Mouse (Mus musculus) CH12.LX (cell line): ENCODE results near the gene Mutyh. TPM values are rescaled to one million over a fixed set of nuclear protein-coding genes. Genes with fewer than 3 reads are reported as not detected.

ENCODE experiments used
- DNase-seq: peaks from one replicate; pipeline ENCODE4 v3.0.0-alpha.2; 2013; ENCODE audit errors: extremely low read depth
- H3K27ac ChIP-seq: 2 replicates; pipeline ENCODE4 v1.5.1; 2012; ENCODE audit warnings: low read depth, mild to moderate bottlenecking, control low read depth, moderate library complexity; ENCODE audit not compliant: insufficient read depth
- H3K27me3 ChIP-seq: replicated peaks from 2 replicates; pipeline ENCODE3; 2012; ENCODE audit warnings: inconsistent platforms
- H3K36me3 ChIP-seq, 2 experiments: replicated peaks in 1 of 2; 2 replicates each; pipeline versions ENCODE3 to v1.6.1; 2012; ENCODE audit warnings: inconsistent platforms in 1 of 2, low read length in 1 of 2, mild to moderate bottlenecking in 1 of 2, mixed read lengths in 1 of 2, moderate library complexity in 1 of 2; ENCODE audit not compliant: control insufficient read depth in 1 of 2, insufficient read depth in 1 of 2
- H3K4me1 ChIP-seq, 2 experiments: 2 replicates each; pipeline ENCODE4 v1.6.1; 2012; ENCODE audit warnings: inconsistent platforms in 1 of 2, moderate library complexity in 1 of 2; ENCODE audit not compliant: insufficient read depth in 2 of 2, control insufficient read depth in 1 of 2
- H3K4me2 ChIP-seq: 2 replicates; pipeline ENCODE4 v1.6.1; 2012; ENCODE audit warnings: low read depth, mild to moderate bottlenecking, control low read depth; ENCODE audit not compliant: poor library complexity, insufficient read depth, severe bottlenecking
- H3K4me3 ChIP-seq, 3 experiments: fragments of 150-350 bp in 1 of 3; sonication (generic) in 1 of 3; replicated peaks in 1 of 3; 2 replicates each; pipeline versions ENCODE3 to v1.5.1; 2011 to 2012; ENCODE audit warnings: low read depth in 2 of 3, low read length in 2 of 3, mild to moderate bottlenecking in 2 of 3, moderate library complexity in 2 of 3, control low read depth in 1 of 3, improper control_type of control experiment in 1 of 3, inconsistent platforms in 1 of 3, mixed read lengths in 1 of 3; ENCODE audit not compliant: poor library complexity in 1 of 3
- H3K79me2 ChIP-seq: replicated peaks from 2 replicates; pipeline ENCODE4 v1.6.1; 2012; ENCODE audit warnings: mild to moderate bottlenecking, moderate library complexity; ENCODE audit not compliant: control insufficient read depth, poor library complexity, insufficient read depth, severe bottlenecking; ENCODE audit errors: extremely low read depth
- H3K9ac ChIP-seq: 2 replicates; pipeline ENCODE4 v1.6.1; 2012; ENCODE audit warnings: low read depth, mild to moderate bottlenecking, control low read depth, moderate library complexity; ENCODE audit not compliant: insufficient read depth
- H3K9me3 ChIP-seq: replicated peaks from 2 replicates; pipeline ENCODE3; 2012; ENCODE audit warnings: low read length, inconsistent platforms, mixed read lengths
- BHLHE40 ChIP-seq: IDR thresholded peaks from 2 replicates; pipeline ENCODE4 v1.6.1; 2011; ENCODE audit warnings: mild to moderate bottlenecking, low read depth, low read length, improper control_type of control experiment
- CHD2 ChIP-seq: IDR thresholded peaks from 2 replicates; pipeline ENCODE4 v1.6.1; 2011; ENCODE audit warnings: low read length, improper control_type of control experiment
- ELF1 ChIP-seq: IDR thresholded peaks from 2 replicates; pipeline ENCODE4 v1.6.1; 2014; ENCODE audit warnings: low read depth, mild to moderate bottlenecking, inconsistent platforms, low read length, improper control_type of control experiment
- ETS1 ChIP-seq: conservative IDR thresholded peaks from 2 replicates; pipeline ENCODE4 v1.6.1; 2012; ENCODE audit warnings: low read depth, mild to moderate bottlenecking, inconsistent platforms, low read length, improper control_type of control experiment, moderate library complexity
- GABPA ChIP-seq: IDR thresholded peaks from 2 replicates; pipeline ENCODE4 v1.6.1; 2012; ENCODE audit warnings: low read depth, low read length, improper control_type of control experiment, inconsistent platforms; ENCODE audit not compliant: insufficient replicate concordance
- MAFK ChIP-seq: IDR thresholded peaks from 2 replicates; pipeline ENCODE4 v1.6.1; 2011; ENCODE audit warnings: low read length, improper control_type of control experiment; ENCODE audit not compliant: insufficient replicate concordance
- MAX ChIP-seq: IDR thresholded peaks from 2 replicates; pipeline ENCODE4 v1.6.1; 2011; ENCODE audit warnings: low read length, improper control_type of control experiment
- MYC ChIP-seq: IDR thresholded peaks from 2 replicates; pipeline ENCODE4 v1.6.1; 2011; ENCODE audit warnings: low read depth, mild to moderate bottlenecking, improper control_type of control experiment, low read length
- PAX5 ChIP-seq: IDR thresholded peaks from 2 replicates; pipeline ENCODE4 v1.6.1; 2012; ENCODE audit warnings: low read length, inconsistent platforms, mixed read lengths
- POLR2A ChIP-seq: IDR thresholded peaks from 2 replicates; pipeline ENCODE4 v1.6.1; 2011; ENCODE audit warnings: low read depth, mild to moderate bottlenecking, improper control_type of control experiment, low read length
- POLR2AphosphoS2 ChIP-seq: IDR thresholded peaks from 2 replicates; pipeline ENCODE4 v1.6.1; 2011; ENCODE audit warnings: low read depth, low read length, improper control_type of control experiment
- RCOR1 ChIP-seq: conservative IDR thresholded peaks from 2 replicates; pipeline ENCODE4 v1.6.1; 2012; ENCODE audit warnings: low read depth, mild to moderate bottlenecking, inconsistent platforms, low read length, improper control_type of control experiment
- SIN3A ChIP-seq: IDR thresholded peaks from 2 replicates; pipeline ENCODE4 v1.6.1; 2012; ENCODE audit warnings: low read length, improper control_type of control experiment, inconsistent platforms
- SMC3 ChIP-seq: IDR thresholded peaks from 2 replicates; pipeline ENCODE4 v1.6.1; 2011; ENCODE audit warnings: low read depth, low read length, improper control_type of control experiment
- TCF12 ChIP-seq: IDR thresholded peaks from 2 replicates; pipeline ENCODE4 v1.6.1; 2014; ENCODE audit warnings: low read depth, mild to moderate bottlenecking, inconsistent platforms, low read length, improper control_type of control experiment
- UBTF ChIP-seq: IDR thresholded peaks from 2 replicates; pipeline ENCODE4 v1.6.1; 2012; ENCODE audit warnings: low read depth, mild to moderate bottlenecking, inconsistent platforms, low read length, improper control_type of control experiment, moderate library complexity
- USF1 ChIP-seq: IDR thresholded peaks from 2 replicates; pipeline ENCODE4 v1.6.1; 2014; ENCODE audit warnings: low read depth, mild to moderate bottlenecking, inconsistent platforms, low read length, improper control_type of control experiment
- ZC3H11A ChIP-seq: IDR thresholded peaks from 2 replicates; pipeline ENCODE4 v1.6.1; 2012; ENCODE audit warnings: low read depth, mild to moderate bottlenecking, inconsistent platforms, low read length, improper control_type of control experiment
- ZKSCAN1 ChIP-seq: IDR thresholded peaks from 2 replicates; pipeline ENCODE4 v1.6.1; 2012; ENCODE audit warnings: low read depth, inconsistent platforms, low read length, improper control_type of control experiment, borderline replicate concordance
- dilution Hi-C: fragments of 300-500 bp; cut with MboI; formaldehyde crosslinking; loops from 2 replicates; pipeline ENCODE4 v1.14.3; 2020; ENCODE audit warnings: low sequenced_read_pairs; ENCODE audit not compliant: extremely low pct_unique_long_range_greater_than_20kb, extremely low pct_ligation_motif_present
- in situ Hi-C: fragments of 300-500 bp; cut with MboI; formaldehyde crosslinking; loops from 3 replicates; pipeline ENCODE4 v1.14.3; 2019; ENCODE audit warnings: low sequenced_read_pairs, low pct_ligation_motif_present, low pct_unique_long_range_greater_than_20kb, mixed read lengths
- polyA plus RNA-seq: library from polyadenylated mRNA; unstranded; fragments of >175 nt; gene quantifications from 2 replicates; pipeline ENCODE4 v1.2.1, GENCODE M21; 2012; ENCODE audit warnings: low read depth; ENCODE audit not compliant: insufficient read length
- total RNA-seq, 2 experiments: library from RNA; depleted of rRNA; stranded (reverse); fragments of 300-350 nt in 1 of 2; fragments of >200 nt in 1 of 2; gene quantifications; 2 replicates each; pipeline ENCODE4 v1.2.3; 2012 to 2014

Gene Mutyh
- total and polyA plus RNA-seq, 3 experiments, result 12.1 to 13.1 (median 12.5) TPM

GRCm38 (mm10) chr4:116817486-116817885 is 10.0 kb downstream of the Mutyh start:
- Histone ChIP-seq H3K36me3 (peaks cover 13 to 68% of the 10 kb centered on the region in 2 experiments), H3K9ac (no peak overlapping the region), H3K79me2 (no peaks in the 10 kb centered on the region), H3K9me3 (no peaks in the 10 kb centered on the region), H3K4me2 (no peak overlapping the region), H3K27me3 (no peaks in the 10 kb centered on the region), H3K4me1 (no peaks in the 10 kb centered on the region; a peak in 1 of 4 replicates), H3K27ac (no peak overlapping the region), H3K4me3 (no peak overlapping the region)
- dilution Hi-C loops (no loop called here), in situ Hi-C loops (loop anchor here (25.0 kb wide), 1 partner anchor 655 kb away; the partner anchor contains the start of genes 1700042G07Rik, Gm49337, Lurap1 and Tspan1)
- no peak for DNase-seq
- TF ChIP-seq PAX5 (no peak), UBTF (no peak), SMC3 (no peak), ZKSCAN1 (no peak)

- H3K36me3 ChIP-seq, result peaks cover 13 to 52% of the 10 kb centered on the region in 2 experiments
These were observed 12.7 kb downstream of the Mutyh start for GRCm38 (mm10) chr4:116819968-116820901.

More at GRCm38 (mm10) chr4:116819968-116820901, 12.7 kb downstream of the Mutyh start:
- H3K4me2 ChIP-seq, result no peak overlapping the region
- DNase-seq, result no peak
- H3K27ac ChIP-seq, result no peak overlapping the region
- peaks cover 4 to 12% of the 10 kb centered on the region in 2 experiments for H3K4me1 ChIP-seq
- dilution Hi-C loops (no loop called here), in situ Hi-C loops (loop anchor here (5.0 to 25.0 kb wide), 3 partner anchors 172 to 658 kb away; partner anchors contain the start of genes 1700042G07Rik, Gm49337, Lurap1 and Tspan1)
- no peaks in the 10 kb centered on the region for H3K9me3 ChIP-seq
- H3K4me3 ChIP-seq, result no peak overlapping the region
- H3K27me3 ChIP-seq, result no peaks in the 10 kb centered on the region
- TF ChIP-seq BHLHE40, result no peak
- TF ChIP-seq SIN3A, result no peak
- no peak for TF ChIP-seq ETS1
- TF ChIP-seq TCF12, result no peak
- TF ChIP-seq ELF1, result no peak
- TF ChIP-seq GABPA, result no peak
- no peak for TF ChIP-seq MYC
- no peak for TF ChIP-seq MAX
- no peak for TF ChIP-seq CHD2
- no peak for TF ChIP-seq POLR2AphosphoS2
- no peak for TF ChIP-seq RCOR1
- no peak for TF ChIP-seq ZC3H11A
- no peak for TF ChIP-seq USF1
- TF ChIP-seq POLR2A, result no peak
- TF ChIP-seq MAFK, result no peak
- H3K79me2 ChIP-seq, result no peaks in the 10 kb centered on the region
- H3K9ac ChIP-seq, result no peak overlapping the region
